Mouse (Mus musculus): ENCODE data around the gene Kcnn4.

Gene Kcnn4

GRCm38 (mm10) chr7:24425919-24426318 is 55.9 kb downstream of the Kcnn4 start:
- no peak for DNase-seq (ENCODE audit: low spot score)

DNA sequence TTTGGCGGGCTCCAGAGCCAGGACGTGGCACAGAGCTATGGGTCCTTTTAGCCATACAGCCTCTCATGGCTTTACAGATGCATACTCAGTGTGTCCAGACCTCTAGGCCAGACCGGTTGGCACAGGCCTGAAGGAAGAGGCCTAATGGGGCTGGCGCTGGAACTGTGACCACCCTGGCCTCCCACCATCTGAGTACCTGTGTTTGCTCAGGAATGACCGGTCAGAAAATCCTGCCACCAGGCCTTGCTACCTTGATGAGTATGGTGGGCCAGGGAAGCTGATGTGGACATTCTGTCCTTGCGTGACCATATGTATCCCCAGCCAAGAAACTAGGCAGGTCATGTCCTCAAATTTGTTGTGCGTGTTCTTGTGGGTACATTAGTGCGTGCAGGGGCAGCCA is 57.1 kb downstream of the Kcnn4 start:
- DNase-seq (ENCODE audit: low spot score): no peak

GRCm38 (mm10) chr7:24428725-24429124 is 58.7 kb downstream of the Kcnn4 start:
- DNase-seq (ENCODE audit: low spot score): no peak

DNA sequence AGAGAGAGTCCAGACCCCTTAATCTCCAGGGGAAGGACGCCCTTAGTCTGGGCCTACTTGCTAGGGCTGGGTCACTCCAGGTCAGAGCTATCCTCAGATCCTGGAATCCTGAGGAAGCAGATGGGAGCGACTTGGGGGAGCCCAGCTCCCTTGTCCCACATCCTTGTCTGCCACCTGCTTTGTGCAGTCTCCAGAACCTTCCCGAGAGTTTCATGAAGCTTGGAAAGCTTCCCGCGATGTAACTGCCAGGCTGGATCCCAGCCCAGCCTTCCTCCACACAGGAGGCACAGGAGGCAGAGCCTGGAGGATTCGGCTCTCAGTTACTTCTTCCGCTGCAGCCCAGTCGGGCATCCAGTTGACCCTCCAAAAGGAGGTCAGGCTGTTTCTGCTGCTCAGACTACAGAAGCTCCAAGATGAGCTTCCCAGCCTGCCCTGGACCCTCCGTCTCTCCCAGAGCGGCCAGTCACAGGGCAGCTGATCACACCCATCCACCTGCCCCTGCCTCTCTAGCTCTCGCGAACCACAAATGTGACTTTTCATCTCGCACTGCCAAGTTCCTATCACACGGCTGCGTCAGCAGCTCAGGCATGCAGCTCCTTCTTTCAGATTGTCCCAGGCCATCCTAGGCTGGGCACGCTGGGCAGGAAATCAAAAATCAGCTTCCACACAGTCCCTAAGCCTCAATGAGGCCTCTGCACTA is 59.5 kb downstream of the Kcnn4 start:
- DNase-seq (ENCODE audit: low spot score): peak; percentile 29

DNA sequence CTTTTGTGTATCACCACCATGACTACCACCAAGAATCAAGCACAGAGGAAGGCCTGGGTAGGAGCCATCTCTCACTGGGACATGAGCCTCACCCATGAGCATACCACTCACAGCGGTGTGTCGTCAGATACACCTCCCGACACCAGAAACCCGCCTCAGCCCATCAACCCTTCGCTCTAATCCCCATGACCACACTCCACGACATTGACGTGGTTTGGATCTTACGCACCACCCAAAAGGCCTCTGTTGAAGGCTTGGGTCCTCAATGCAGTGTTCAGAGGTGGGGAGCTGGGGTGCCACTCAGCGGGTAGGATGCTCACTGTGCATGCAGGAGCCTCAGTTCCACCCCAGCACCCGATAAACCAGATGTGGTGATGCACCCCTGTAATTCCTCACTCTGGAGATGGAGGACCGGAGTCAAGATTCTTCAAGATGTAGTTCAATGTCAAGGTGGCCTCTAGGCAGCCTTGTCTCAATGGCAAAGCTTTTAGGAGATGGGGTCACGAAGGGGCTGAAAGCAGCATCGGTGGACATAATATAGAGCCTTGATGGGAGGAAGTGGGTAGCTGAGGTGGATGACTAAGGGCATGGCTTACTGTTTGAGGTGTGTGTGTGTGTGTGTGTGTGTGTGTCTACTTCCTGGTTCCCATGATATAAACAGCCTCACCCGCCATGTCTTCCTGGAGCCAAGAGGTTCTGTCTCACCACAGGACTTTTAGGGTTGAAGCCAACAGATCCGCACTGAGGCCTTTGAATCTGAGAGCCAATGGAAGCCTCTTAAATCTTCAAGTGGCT is 60.7 kb downstream of the Kcnn4 start:
- no peak for DNase-seq (ENCODE audit: low spot score)

GRCm38 (mm10) chr7:24431713-24432112 is 61.6 kb downstream of the Kcnn4 start:
- no peak for DNase-seq (ENCODE audit: low spot score)

- no peak for DNase-seq (ENCODE audit: low spot score)
Observed at GRCm38 (mm10) chr7:24435305-24435704, 65.2 kb downstream of the Kcnn4 start.
